Mouse (Mus musculus) cerebellum, adult 2 months (tissue): Measurements from ENCODE around the gene Cacna2d2. TPM values are rescaled to one million over a fixed set of nuclear protein-coding genes. Genes with fewer than 3 reads are reported as not detected.

Experiments used
- DNase-seq, 2 experiments: peaks; one replicate each; pipeline ENCODE4 v3.0.0; 2021
- H3K27ac ChIP-seq: fragments of 200-500 bp; 2 replicates; pipeline ENCODE4 v1.5.1; 2012; ENCODE audit warnings: low read length, control low read depth, inconsistent platforms; ENCODE audit not compliant: insufficient read depth
- H3K27me3 ChIP-seq: fragments of 200-500 bp; 2 replicates; pipeline ENCODE4 v1.6.1; 2012; ENCODE audit warnings: inconsistent platforms, mild to moderate bottlenecking, low read length, moderate library complexity; ENCODE audit not compliant: control insufficient read depth, insufficient read depth
- H3K4me1 ChIP-seq: fragments of 200-500 bp; 2 replicates; pipeline ENCODE4 v1.6.1; 2011; ENCODE audit warnings: low read length; ENCODE audit not compliant: control insufficient read depth, insufficient read depth
- H3K4me3 ChIP-seq: fragments of 200-500 bp; replicated peaks from 2 replicates; pipeline ENCODE3; 2011; ENCODE audit warnings: mild to moderate bottlenecking, low read depth, low read length, control low read depth; ENCODE audit not compliant: insufficient read depth
- CTCF ChIP-seq: fragments of 200-500 bp; IDR thresholded peaks from 2 replicates; pipeline ENCODE4 v1.5.1; 2011; ENCODE audit warnings: low read depth, mild to moderate bottlenecking, control low read depth, low read length, moderate library complexity, borderline replicate concordance; ENCODE audit not compliant: insufficient read depth
- POLR2A ChIP-seq: fragments of 200-500 bp; IDR thresholded peaks from 2 replicates; pipeline ENCODE4 v1.6.1; 2011; ENCODE audit warnings: low read length, control low read depth, borderline replicate concordance; ENCODE audit not compliant: insufficient read depth
- WGBS: fragments of 180-500 bp; shearing (Covaris S2); methylation state at CpG from one replicate; pipeline ENCODE4 v1.1.7; 2018; 5-methylcytosine and 5-hydroxymethylcytosine counted together
- polyA plus RNA-seq: library from polyadenylated mRNA; depleted of rRNA; stranded (reverse); fragments of >200 nt; gene quantifications from 2 replicates; pipeline ENCODE4 v1.2.3, GENCODE M21; 2012

Cacna2d2 gene
- polyA plus RNA-seq, 1 experiment = 130 TPM

DNA sequence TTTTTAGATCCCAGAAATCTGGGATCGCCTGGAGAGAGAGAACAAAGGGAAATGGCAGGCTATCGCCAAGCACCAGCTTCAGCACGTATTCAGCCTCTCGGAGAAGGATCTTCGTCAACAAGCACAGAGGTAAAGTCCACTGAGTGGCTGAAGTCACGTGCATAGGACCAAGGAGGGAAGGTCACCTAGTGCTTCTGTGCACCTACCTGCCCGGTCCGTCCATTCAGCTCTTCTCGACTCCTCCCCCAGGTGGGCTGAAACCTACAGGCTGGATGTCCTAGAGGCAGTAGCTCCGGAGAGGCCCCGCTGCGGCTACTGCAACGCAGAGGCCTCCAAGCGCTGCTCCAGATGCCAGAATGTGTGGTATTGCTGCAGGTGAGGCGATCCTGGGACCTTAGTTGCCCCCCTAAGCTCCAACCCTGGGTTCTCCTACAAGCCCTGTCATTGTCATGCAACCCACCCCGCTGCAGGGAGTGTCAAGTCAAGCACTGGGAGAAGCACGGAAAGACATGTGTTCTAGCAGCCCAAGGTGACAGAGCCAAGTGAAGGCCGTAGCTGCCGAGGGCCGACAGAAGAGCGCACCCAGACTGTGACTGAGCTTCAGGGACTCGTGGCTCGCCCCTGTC lies 151.2 kb downstream of the Cacna2d2 start:
- Histone ChIP-seq H3K4me3 (no peak overlapping the region), H3K27me3 (no peaks in the 10 kb centered on the region), H3K27ac (no peak overlapping the region), H3K4me1 (no peaks in the 10 kb centered on the region; the same call in 1 of the 2 replicates)
- DNase-seq = no peak
- TF ChIP-seq CTCF = no peak
- TF ChIP-seq POLR2A = no peak
- WGBS = 69% methylated on average over 23 of the region's 23 CpGs

GRCm38 (mm10) chr9:107551117-107551889 lies 151.9 kb downstream of the Cacna2d2 start, which contains the start of gene Rassf1:
Gene Rassf1, plus strand, starts transcription at chr9:107551555.
- Histone ChIP-seq H3K27me3 (no peaks in the 10 kb centered on the region), H3K4me1 (no peaks in the 10 kb centered on the region), H3K4me3 (peak within 1 kb of the TSS; percentile 0), H3K27ac (no peak within 1 kb of the TSS)
- 11% methylated on average over 63 of the region's 63 CpGs for WGBS
- TF ChIP-seq CTCF = no peak
- no peak for TF ChIP-seq POLR2A
- DNase-seq = peak; percentile 44 to 55

DNA sequence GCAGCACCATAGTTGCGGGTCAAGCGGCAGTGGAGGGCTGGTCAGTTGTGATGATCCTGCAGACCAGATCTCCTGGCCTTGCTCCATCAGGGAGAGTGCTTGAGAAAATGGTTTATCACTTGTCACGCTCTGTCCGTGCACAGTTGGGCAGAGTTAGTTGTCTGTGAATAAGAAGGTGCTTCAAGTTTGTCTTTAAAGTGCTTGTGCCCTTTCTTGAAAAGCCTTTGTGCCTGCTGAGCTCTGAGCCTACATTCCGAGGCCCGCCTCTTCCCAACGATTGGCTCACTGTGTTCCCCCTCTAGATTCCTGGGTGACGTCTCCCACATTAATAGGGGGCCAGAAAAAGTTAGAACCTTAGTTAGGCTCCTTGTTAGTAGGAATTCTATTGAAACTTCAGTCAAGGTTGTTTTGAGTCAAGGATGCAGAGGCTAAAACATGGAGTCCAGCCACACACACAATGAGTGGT lies 152.5 kb downstream of the Cacna2d2 start:
- Histone ChIP-seq H3K4me1 (peaks cover 3% of the 10 kb centered on the region; the same call in 1 of the 2 replicates), H3K27me3 (no peaks in the 10 kb centered on the region), H3K27ac (no peak overlapping the region), H3K4me3 (no peak overlapping the region)
- no peak for DNase-seq
- no peak for TF ChIP-seq CTCF
- TF ChIP-seq POLR2A = no peak
- 66% methylated on average over 8 of the region's 8 CpGs for WGBS

DNA sequence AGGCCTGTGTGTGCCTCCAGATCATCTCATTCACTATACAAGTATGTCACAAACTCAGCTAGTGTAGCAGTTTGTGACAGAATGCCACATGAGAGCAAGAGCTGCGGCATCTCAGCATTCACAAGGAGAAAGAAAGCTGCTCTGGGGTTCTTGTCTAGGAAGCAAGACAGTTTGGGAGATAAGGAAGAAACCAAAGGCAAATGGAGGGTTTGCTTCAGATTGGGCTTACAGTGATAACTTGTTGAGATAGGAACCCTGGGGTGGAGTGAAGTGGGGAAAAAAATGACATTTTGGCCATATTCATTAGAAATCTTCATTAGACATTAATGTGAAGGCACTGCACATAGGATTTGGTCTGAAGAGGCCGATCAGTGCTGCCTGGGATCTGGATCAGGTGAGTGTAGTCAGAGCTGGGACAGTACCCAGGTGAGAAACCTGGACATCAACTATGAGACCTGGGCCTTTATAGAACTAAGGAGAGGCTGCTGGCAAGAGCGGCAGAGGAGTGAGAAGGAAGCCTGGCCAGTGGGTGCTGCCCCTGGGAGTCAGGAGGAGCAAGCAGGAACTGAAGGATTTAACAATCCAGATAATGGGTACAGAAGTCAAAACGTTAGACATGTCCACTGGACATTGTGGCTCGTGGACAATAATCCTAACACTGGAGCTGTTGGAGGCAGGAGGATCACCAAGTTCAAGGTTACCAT lies 153.4 kb downstream of the Cacna2d2 start:
- TF ChIP-seq CTCF (no peak), POLR2A (no peak)
- H3K4me1 ChIP-seq = peaks cover 3% of the 10 kb centered on the region; the same call in 1 of the 2 replicates
- 89% methylated on average over 5 of the region's 5 CpGs for WGBS
- DNase-seq = no peak
- H3K27me3 ChIP-seq = no peaks in the 10 kb centered on the region
- H3K27ac ChIP-seq = no peak overlapping the region
- H3K4me3 ChIP-seq = no peak overlapping the region

GRCm38 (mm10) chr9:107553541-107554318 lies 154.3 kb downstream of the Cacna2d2 start:
- TF ChIP-seq CTCF (no peak), POLR2A (no peak)
- DNase-seq = peak in 1 of 2 experiments; percentile 62
- peaks cover 3% of the 10 kb centered on the region; the same call in 1 of the 2 replicates for H3K4me1 ChIP-seq
- H3K4me3 ChIP-seq = peak overlapping the region; percentile 62
- 0 out of 2 replicates have a peak overlapping the region, but pooled peaks have one; percentile 4 for H3K27ac ChIP-seq
- H3K27me3 ChIP-seq = no peaks in the 10 kb centered on the region
- 14% methylated on average over 37 of the region's 37 CpGs for WGBS

GRCm38 (mm10) chr9:107554319-107554825 lies 155.0 kb downstream of the Cacna2d2 start:
- Histone ChIP-seq H3K27ac (peak overlapping the region; percentile 73), H3K4me3 (peak overlapping the region; percentile 88), H3K4me1 (peaks cover 3% of the 10 kb centered on the region; the same call in 1 of the 2 replicates), H3K27me3 (no peaks in the 10 kb centered on the region)
- TF ChIP-seq CTCF (no peak), POLR2A (peak; percentile 91)
- WGBS = under 1% methylated on average over 53 of the region's 53 CpGs
- peak; percentile 94 to 96 for DNase-seq
